ENCODE assay signal across 19 mouse cellular contexts in the genomic region with DNA sequence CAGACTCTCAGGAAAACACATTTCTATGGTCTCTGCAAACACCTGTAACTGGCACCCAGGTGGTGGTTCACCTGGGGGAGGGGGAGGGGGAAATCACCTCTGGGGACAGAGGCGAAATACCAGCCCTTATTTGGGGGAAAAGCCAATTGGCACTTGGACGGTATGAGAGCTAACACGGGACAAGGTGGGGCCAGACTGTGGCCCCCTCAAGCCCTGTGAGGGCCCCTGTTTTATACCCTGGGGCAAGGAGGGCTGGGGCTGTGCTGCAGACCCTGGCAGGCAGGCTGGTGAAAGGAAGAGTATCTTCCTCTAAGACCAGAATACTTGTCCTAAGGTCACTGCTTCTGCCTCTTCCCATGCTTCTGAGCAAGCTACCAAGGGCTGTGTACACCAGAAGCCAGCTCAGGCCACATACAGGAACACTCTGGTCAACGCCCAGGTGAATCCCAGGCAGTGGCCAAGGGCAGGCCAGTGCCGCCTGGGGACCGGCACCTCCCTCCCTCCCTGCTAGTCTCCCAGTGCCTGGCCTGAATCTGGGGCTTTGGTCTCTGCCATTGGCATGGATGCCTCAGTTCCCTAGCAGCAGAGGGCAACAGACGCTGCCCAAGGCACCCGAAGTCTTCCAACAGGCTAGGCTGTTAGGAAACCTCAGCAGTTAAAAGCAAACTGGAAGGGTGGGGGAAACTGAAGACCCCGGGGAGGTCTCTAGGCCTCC. TPM values are rescaled to one million over a fixed set of nuclear protein-coding genes. Genes with fewer than 3 reads are reported as not detected.
DNase-seq lines count a peak whose midpoint lies in the region; TF ChIP-seq lines count a peak whose summit lies in the region.
"Had no signal": no experiment of that assay in that cellular context is flagged by ENCODE, and none has a peak within 500 bp of the region (broad histone marks: within the 10 kb centered on the region; RNA-seq: fewer than 3 reads in every experiment).

No protein-coding gene starts in this region.

- no peaks in the 10 kb centered on the region for H3K9me3 ChIP-seq in E14TG2a.4 (ENCODE audit: low read length)
- H3K9me3 ChIP-seq: liver, embryonic 13.5 days; stomach, embryonic 15.5 days had no signal

- peaks cover 85% of the 10 kb centered on the region for H3K36me3 ChIP-seq in E14TG2a.4 (ENCODE audit: insufficient read depth, low read length)

- peak; percentile 32 for DNase-seq in cerebellum, adult 11 months
- no peak for DNase-seq in cerebellum, postnatal 4 days (ENCODE audit: low spot score in 2 of 2)
- no peak for DNase-seq in layer of hippocampus, adult 2 months (ENCODE audit: low spot score in 2 of 2)
- DNase-seq in layer of hippocampus, postnatal 36 days, result no peak
- no peak for DNase-seq in adrenal gland, adult 8-10 months
- no peak for DNase-seq in heart, adult 18-20 months
- DNase-seq: heart, postnatal 4 days; layer of hippocampus, adult 9-11 months; liver, embryonic 13.5 days; thymus, postnatal 14 days had no signal

- no peak overlapping the region; the same call in 1 of the 2 replicates for H3K4me3 ChIP-seq in layer of hippocampus, adult 2 months
- H3K4me3 ChIP-seq in E14TG2a.4 (replicated peaks; ENCODE audit: low read length), result peak overlapping the region; percentile 10; the same call in 1 of the 2 replicates
- no peak overlapping the region for H3K4me3 ChIP-seq in cortical plate, adult 2 months (ENCODE audit: insufficient read depth, low read length)
- H3K4me3 ChIP-seq: erythroblast, embryonic 14.5 days; liver, embryonic 13.5 days; stomach, embryonic 15.5 days had no signal

- no peaks in the 10 kb centered on the region for H3K27me3 ChIP-seq in E14TG2a.4 (ENCODE audit: insufficient read depth, low read length)
- H3K27me3 ChIP-seq: CH12.LX; liver, embryonic 13.5 days; Patski; stomach, embryonic 15.5 days had no signal

- peak overlapping the region; percentile 82 for H3K27ac ChIP-seq in layer of hippocampus, adult 2 months
- H3K27ac ChIP-seq in cortical plate, adult 2 months (ENCODE audit: insufficient read depth, low read length), result no peak overlapping the region
- H3K27ac ChIP-seq: kidney, postnatal 0 days; liver, embryonic 13.5 days; macrophage; stomach, embryonic 15.5 days had no signal

- no peak for TF ChIP-seq CTCF in layer of hippocampus, adult 2 months (conservative IDR thresholded peaks at IDR 0.05)
- no peak for TF ChIP-seq CTCF in E14TG2a.4 (conservative IDR thresholded peaks at IDR 0.05; ENCODE audit: low read length)
- TF ChIP-seq CTCF in cortical plate, adult 2 months (IDR thresholded peaks at IDR 0.05; ENCODE audit: extremely low read depth, insufficient read depth, low read length), result no peak

- TF ChIP-seq POLR2A in cortical plate, adult 2 months (IDR thresholded peaks at IDR 0.05; ENCODE audit: extremely low read depth, insufficient read depth, low read length), result 0 out of 2 replicates have a peak, but pooled peaks have one; percentile 10

- peaks cover 89% of the 10 kb centered on the region for H3K4me1 ChIP-seq in E14TG2a.4 (replicated peaks; ENCODE audit: low read depth, low read length)
- H3K4me1 ChIP-seq in cortical plate, adult 2 months (ENCODE audit: control insufficient read depth, insufficient read depth, low read length), result peaks cover 16% of the 10 kb centered on the region

RNA-seq across cellular contexts. Expression of gene Npcd, which starts 7.7 kb away (rescaled TPM):
- 10 to 100 TPM; 11.9 to 22.4 TPM for total RNA-seq in layer of hippocampus, adult 2 months (2021)
- 10 to 100 TPM in 1 of 2 experiments, 1 to 10 TPM in 1; 5.8 to 10.8 TPM for total RNA-seq in layer of hippocampus, postnatal 36 days (2021)
- 2.4 and 3.0 TPM in 2 replicates for polyA plus RNA-seq in cortical plate, adult 2 months (2012; rRNA removed)
- 1 to 10 TPM in 3 of 4 experiments, not detected in 1; 1.1 to 2.4 (median 1.6) TPM for total RNA-seq in adrenal gland, adult 8-10 months (2022)
- total RNA-seq in heart, adult 18-20 months (2021), result 1 to 10 TPM in 1 of 2 experiments, not detected in 1; 1.0 TPM
- polyA plus RNA-seq: erythroblast, embryonic 14.5 days; intestine, embryonic 16.5 days; liver, embryonic 13.5 days; macrophage; stomach, embryonic 15.5 days had no signal

RNA-seq across cellular contexts. Expression of gene Cbx6, which starts 8.1 kb away (rescaled TPM):
- 100 to 1,000 TPM; 336 to 347 TPM for total RNA-seq in layer of hippocampus, adult 2 months (2021)
- total RNA-seq in layer of hippocampus, postnatal 36 days (2021), result 100 to 1,000 TPM; 335 to 366 TPM
- polyA plus RNA-seq in cortical plate, adult 2 months (2012; rRNA removed), result 295 and 320 TPM in 2 replicates
- 10 to 100 TPM; 55.0 to 88.9 (median 65.5) TPM for total RNA-seq in adrenal gland, adult 8-10 months (2022)
- total RNA-seq in heart, adult 18-20 months (2021), result 10 to 100 TPM; 17.2 to 18.2 TPM

RNA-seq across cellular contexts. Expression of gene Nptxr, which starts 21.8 kb away (rescaled TPM):
- 100 to 1,000 TPM; 756 to 804 TPM for total RNA-seq in layer of hippocampus, adult 2 months (2021)
- 100 to 1,000 TPM; 729 to 800 TPM for total RNA-seq in layer of hippocampus, postnatal 36 days (2021)
- polyA plus RNA-seq in cortical plate, adult 2 months (2012; rRNA removed), result 293 and 298 TPM in 2 replicates
- 10 to 100 TPM in 2 of 4 experiments, 1 to 10 TPM in 2; 6.4 to 11.9 (median 9.4) TPM for total RNA-seq in adrenal gland, adult 8-10 months (2022)
- total RNA-seq in heart, adult 18-20 months (2021), result 1 to 10 TPM; 1.4 to 1.5 TPM
- polyA plus RNA-seq: erythroblast, embryonic 14.5 days had no signal

RNA-seq across cellular contexts. Expression of gene Dnal4, which starts 48.7 kb away (rescaled TPM):
- 10 to 100 TPM; 55.5 to 64.8 TPM for total RNA-seq in layer of hippocampus, adult 2 months (2021)
- 10 to 100 TPM; 52.4 to 53.3 TPM for total RNA-seq in layer of hippocampus, postnatal 36 days (2021)
- 71.5 and 72.4 TPM in 2 replicates for polyA plus RNA-seq in cortical plate, adult 2 months (2012; rRNA removed)
- total RNA-seq in adrenal gland, adult 8-10 months (2022), result 10 to 100 TPM; 22.0 to 27.1 (median 23.5) TPM
- total RNA-seq in heart, adult 18-20 months (2021), result 10 to 100 TPM; 16.9 to 22.0 TPM

Comparison
In these comparisons a context has a peak if more than half of its experiments do, and no peak if none do; other contexts are left out.
1. RNA of gene Nptxr, which starts 21.8 kb away (total RNA-seq): 756 to 804 TPM in layer of hippocampus, adult 2 months and 729 to 800 TPM in layer of hippocampus, postnatal 36 days; 6.4 to 11.9 TPM in adrenal gland, adult 8-10 months and 1.4 to 1.5 TPM in heart, adult 18-20 months; every median in the first group is over 10 times any median in the second.